Mouse (Mus musculus) limb, embryonic 10.5 days (tissue): ENCODE measurements at regions not wholly inside any gene's neighbourhood (a gene's known extent, or its start where the extent isn't known, plus 50 kb on each side); places are given as distances from the start of the nearest gene placed in this dataset.

ENCODE experiments used
- DNase-seq: peaks from one replicate; pipeline ENCODE4 v3.0.0-alpha.2; 2017; ENCODE audit warnings: low spot score
- H3K27ac ChIP-seq: fragments of 300-500 bp; sonication (generic); 2 replicates; pipeline ENCODE4 v1.5.1; 2016; ENCODE audit warnings: mild to moderate bottlenecking
- H3K27me3 ChIP-seq: fragments of 300-500 bp; sonication (generic); 2 replicates; pipeline ENCODE4 v1.6.1; 2016; ENCODE audit warnings: low read depth, mild to moderate bottlenecking; ENCODE audit not compliant: poor library complexity, severe bottlenecking
- H3K36me3 ChIP-seq: fragments of 300-500 bp; sonication (generic); 2 replicates; pipeline ENCODE4 v1.6.1; 2016; ENCODE audit warnings: mild to moderate bottlenecking, moderate library complexity
- H3K4me1 ChIP-seq: fragments of 300-500 bp; sonication (generic); 2 replicates; pipeline ENCODE4 v1.6.1; 2016
- H3K4me3 ChIP-seq: fragments of 300-500 bp; sonication (generic); 2 replicates; pipeline ENCODE4 v1.5.1; 2016; ENCODE audit warnings: mild to moderate bottlenecking, moderate library complexity
- H3K9me3 ChIP-seq: fragments of 300-500 bp; sonication (generic); replicated peaks from 2 replicates; pipeline ENCODE4 v1.6.1; 2016; ENCODE audit warnings: mild to moderate bottlenecking
- whole genome bisulfite sequencing: fragments of 180-500 bp; shearing (Covaris S2); methylation state at CpG from one replicate; pipeline ENCODE4 v1.1.7; 2016; 5-methylcytosine and 5-hydroxymethylcytosine counted together

- DNase-seq: no peak
- no peaks in the 10 kb centered on the region for H3K27me3 ChIP-seq
- WGBS: 87% methylated on average over 8 of the region's 8 CpGs
- no peak overlapping the region for H3K27ac ChIP-seq
- H3K36me3 ChIP-seq: no peaks in the 10 kb centered on the region
- no peaks in the 10 kb centered on the region for H3K9me3 ChIP-seq
- no peaks in the 10 kb centered on the region for H3K4me1 ChIP-seq
- H3K4me3 ChIP-seq: no peak overlapping the region
Observed at GRCm38 (mm10) chr12:7698324-7698944, 279.0 kb upstream of the Apob start.

- no peaks in the 10 kb centered on the region for H3K4me1 ChIP-seq
- WGBS: 87% methylated on average over 5 of the region's 5 CpGs
- H3K27ac ChIP-seq: no peak overlapping the region
- DNase-seq: no peak
- H3K36me3 ChIP-seq: no peaks in the 10 kb centered on the region
- H3K9me3 ChIP-seq: no peaks in the 10 kb centered on the region
- H3K27me3 ChIP-seq: no peaks in the 10 kb centered on the region
- no peak overlapping the region for H3K4me3 ChIP-seq
Observed at GRCm38 (mm10) chr12:7709102-7709501, 268.3 kb upstream of the Apob start.

DNA sequence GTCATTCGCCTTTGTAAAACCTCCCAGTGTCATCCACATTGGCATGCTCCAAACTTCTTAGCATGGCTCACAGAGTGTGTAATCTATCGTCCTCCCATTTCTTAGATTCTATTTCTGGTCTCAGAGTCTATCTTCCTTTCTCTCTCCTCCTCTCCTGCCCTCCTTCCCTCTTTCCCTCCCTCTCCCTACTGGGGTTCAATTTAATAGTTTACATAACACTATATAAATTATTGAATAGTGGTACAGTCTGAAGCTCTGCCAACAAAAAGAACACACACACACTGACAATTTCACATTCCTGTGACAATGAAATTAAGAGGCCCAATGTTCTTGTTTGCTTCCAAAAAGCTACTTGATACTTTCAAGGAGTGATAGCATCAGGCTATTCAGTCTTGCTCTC, 267.6 kb upstream of the Apob start:
- H3K27ac ChIP-seq: no peak overlapping the region
- no peaks in the 10 kb centered on the region for H3K4me1 ChIP-seq

GRCm38 (mm10) chr12:7715091-7715490, 262.4 kb upstream of the Apob start:
- Histone ChIP-seq H3K4me1 (no peaks in the 10 kb centered on the region), H3K27ac (no peak overlapping the region), H3K9me3 (no peaks in the 10 kb centered on the region), H3K27me3 (no peaks in the 10 kb centered on the region), H3K4me3 (no peak overlapping the region), H3K36me3 (no peaks in the 10 kb centered on the region)
- no peak for DNase-seq
- 95% methylated on average over 4 of the region's 4 CpGs for WGBS

More for the DNA sequence above, 267.6 kb upstream of the Apob start:
- no peak overlapping the region for H3K4me3 ChIP-seq
- H3K9me3 ChIP-seq: no peaks in the 10 kb centered on the region
- no peaks in the 10 kb centered on the region for H3K36me3 ChIP-seq
- DNase-seq: no peak
- no peaks in the 10 kb centered on the region for H3K27me3 ChIP-seq
- 95% methylated on average over 2 of the region's 2 CpGs for WGBS

- Histone ChIP-seq H3K27ac (no peak overlapping the region), H3K9me3 (no peaks in the 10 kb centered on the region), H3K4me1 (no peaks in the 10 kb centered on the region), H3K36me3 (no peaks in the 10 kb centered on the region), H3K27me3 (no peaks in the 10 kb centered on the region), H3K4me3 (no peak overlapping the region)
- 78% methylated on average over 2 of the region's 2 CpGs for WGBS
- no peak for DNase-seq
Observed at GRCm38 (mm10) chr12:7718556-7718955, 258.9 kb upstream of the Apob start.

- 87% methylated on average over 4 of the region's 4 CpGs for WGBS
- H3K4me1 ChIP-seq: no peaks in the 10 kb centered on the region
- DNase-seq: no peak
- no peak overlapping the region for H3K27ac ChIP-seq
- H3K36me3 ChIP-seq: no peaks in the 10 kb centered on the region
- H3K4me3 ChIP-seq: no peak overlapping the region
- no peaks in the 10 kb centered on the region for H3K27me3 ChIP-seq
- no peaks in the 10 kb centered on the region for H3K9me3 ChIP-seq
Observed at GRCm38 (mm10) chr12:7719080-7719479, 258.4 kb upstream of the Apob start.

- Histone ChIP-seq H3K27ac (no peak overlapping the region), H3K9me3 (no peaks in the 10 kb centered on the region), H3K36me3 (no peaks in the 10 kb centered on the region), H3K27me3 (no peaks in the 10 kb centered on the region), H3K4me3 (no peak overlapping the region), H3K4me1 (no peaks in the 10 kb centered on the region)
- DNase-seq: no peak
- 85% methylated on average over 3 of the region's 3 CpGs for WGBS
Observed at GRCm38 (mm10) chr12:7724992-7725391, 252.5 kb upstream of the Apob start.

DNA sequence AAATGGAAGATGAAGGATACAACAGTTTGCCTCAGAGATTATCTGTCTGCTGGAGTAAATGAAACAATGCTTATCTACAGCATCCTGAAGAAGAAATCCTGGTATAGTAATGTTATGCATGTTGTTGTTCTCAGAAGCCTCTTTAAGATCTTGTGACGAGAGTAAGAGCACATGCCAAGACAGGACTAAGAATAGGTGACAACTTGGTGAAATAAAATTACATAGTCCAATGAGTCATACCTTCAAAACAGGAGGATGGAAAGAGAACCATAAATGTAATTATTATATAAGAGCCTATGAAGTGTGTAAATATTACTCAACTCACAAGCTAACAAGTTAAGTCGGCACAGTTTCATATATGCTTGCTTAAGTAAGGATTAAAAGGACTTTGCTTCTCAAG, 239.4 kb upstream of the Apob start:
- H3K4me3 ChIP-seq: no peak overlapping the region
- no peak for DNase-seq
- no peaks in the 10 kb centered on the region for H3K36me3 ChIP-seq
- 94% methylated on average over 2 of the region's 2 CpGs for WGBS
- H3K4me1 ChIP-seq: no peaks in the 10 kb centered on the region
- H3K9me3 ChIP-seq: no peaks in the 10 kb centered on the region
- H3K27ac ChIP-seq: no peak overlapping the region
- no peaks in the 10 kb centered on the region for H3K27me3 ChIP-seq

DNA sequence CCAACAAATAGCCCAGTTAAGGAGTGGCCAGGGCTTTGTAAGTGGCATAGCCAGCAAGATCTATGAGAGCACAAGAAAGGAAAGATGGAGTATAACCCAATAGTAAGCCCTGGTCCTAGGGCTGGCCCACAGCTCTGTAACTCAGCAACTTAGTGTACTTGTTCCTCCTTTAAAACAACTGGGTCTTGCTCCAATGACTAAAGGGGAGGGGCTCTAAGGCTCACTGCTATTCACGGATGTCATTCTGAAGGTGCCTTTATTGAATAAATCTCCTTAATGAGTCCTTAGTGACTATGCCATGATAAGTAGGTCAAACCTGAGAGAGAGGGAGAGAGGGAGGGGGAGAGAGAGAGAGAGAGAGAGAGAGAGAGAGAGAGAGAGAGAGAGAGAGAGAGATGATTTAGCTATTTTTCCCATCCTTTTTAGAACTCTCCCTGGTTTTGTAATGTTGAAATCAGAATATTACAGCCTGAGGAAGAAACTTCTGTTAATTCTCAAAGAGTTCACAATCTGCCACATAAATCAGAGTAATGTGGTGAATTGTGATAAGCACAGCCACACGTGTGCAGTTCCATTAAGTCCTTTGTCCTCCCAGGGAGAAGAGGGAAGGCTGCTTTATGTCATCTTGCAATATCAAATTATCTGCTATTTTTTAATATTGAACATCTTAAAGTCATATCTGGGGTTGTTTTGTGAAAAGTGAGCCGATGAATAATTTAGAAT, 238.7 kb upstream of the Apob start:
- DNase-seq: no peak
- Histone ChIP-seq H3K27me3 (no peaks in the 10 kb centered on the region), H3K4me1 (no peaks in the 10 kb centered on the region), H3K27ac (no peak overlapping the region), H3K4me3 (no peak overlapping the region), H3K9me3 (no peaks in the 10 kb centered on the region), H3K36me3 (no peaks in the 10 kb centered on the region)
- WGBS: 73% methylated on average over 3 of the region's 3 CpGs

- 91% methylated on average over 5 of the region's 5 CpGs for WGBS
- H3K27me3 ChIP-seq: no peaks in the 10 kb centered on the region
- no peaks in the 10 kb centered on the region for H3K36me3 ChIP-seq
- H3K27ac ChIP-seq: no peak overlapping the region
- H3K9me3 ChIP-seq: no peaks in the 10 kb centered on the region
- H3K4me3 ChIP-seq: no peak overlapping the region
- no peak for DNase-seq
- no peaks in the 10 kb centered on the region for H3K4me1 ChIP-seq
Observed at GRCm38 (mm10) chr12:7739352-7739994, 238.0 kb upstream of the Apob start.

- 75% methylated on average over 2 of the region's 2 CpGs for WGBS
- Histone ChIP-seq H3K27me3 (no peaks in the 10 kb centered on the region), H3K4me3 (no peak overlapping the region), H3K36me3 (no peaks in the 10 kb centered on the region), H3K4me1 (peaks cover 8% of the 10 kb centered on the region), H3K9me3 (no peaks in the 10 kb centered on the region), H3K27ac (no peak overlapping the region)
- no peak for DNase-seq
Observed at GRCm38 (mm10) chr12:7746708-7747107, 230.7 kb upstream of the Apob start.

GRCm38 (mm10) chr12:7749319-7750238, 227.9 kb upstream of the Apob start:
- Histone ChIP-seq H3K4me3 (no peak overlapping the region), H3K36me3 (no peaks in the 10 kb centered on the region), H3K27ac (no peak overlapping the region), H3K4me1 (peaks cover 8% of the 10 kb centered on the region), H3K9me3 (no peaks in the 10 kb centered on the region), H3K27me3 (no peaks in the 10 kb centered on the region)
- WGBS: 37% methylated on average over 5 of the region's 5 CpGs
- DNase-seq: no peak

DNA sequence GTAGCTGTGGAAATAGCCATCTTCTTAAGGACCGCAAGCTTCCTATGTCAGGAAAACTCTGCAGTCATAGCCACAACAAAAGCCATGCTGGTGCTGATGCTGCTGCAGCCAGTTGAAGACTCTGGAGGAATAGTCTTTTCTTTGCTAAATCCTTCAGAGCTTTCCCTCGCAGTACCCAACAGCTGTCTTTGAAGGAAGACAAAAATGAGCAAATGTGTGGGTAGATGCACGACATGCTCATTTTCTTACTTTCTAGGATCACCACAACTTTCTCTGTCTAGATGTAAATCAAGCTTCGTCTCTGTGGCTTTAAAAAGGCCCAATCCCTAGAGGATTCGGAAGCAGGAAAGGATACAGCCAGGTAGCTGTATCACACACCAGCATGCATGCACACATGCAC, 222.6 kb upstream of the Apob start:
- H3K27me3 ChIP-seq: no peaks in the 10 kb centered on the region
- peaks cover 7% of the 10 kb centered on the region for H3K4me1 ChIP-seq
- no peak for DNase-seq
- H3K27ac ChIP-seq: no peak overlapping the region
- no peak overlapping the region for H3K4me3 ChIP-seq
- H3K9me3 ChIP-seq: no peaks in the 10 kb centered on the region
- 89% methylated on average over 5 of the region's 5 CpGs for WGBS
- no peaks in the 10 kb centered on the region for H3K36me3 ChIP-seq
